Comparison of ENCODE assay signal across 8 mouse cellular contexts in the genomic region with DNA sequence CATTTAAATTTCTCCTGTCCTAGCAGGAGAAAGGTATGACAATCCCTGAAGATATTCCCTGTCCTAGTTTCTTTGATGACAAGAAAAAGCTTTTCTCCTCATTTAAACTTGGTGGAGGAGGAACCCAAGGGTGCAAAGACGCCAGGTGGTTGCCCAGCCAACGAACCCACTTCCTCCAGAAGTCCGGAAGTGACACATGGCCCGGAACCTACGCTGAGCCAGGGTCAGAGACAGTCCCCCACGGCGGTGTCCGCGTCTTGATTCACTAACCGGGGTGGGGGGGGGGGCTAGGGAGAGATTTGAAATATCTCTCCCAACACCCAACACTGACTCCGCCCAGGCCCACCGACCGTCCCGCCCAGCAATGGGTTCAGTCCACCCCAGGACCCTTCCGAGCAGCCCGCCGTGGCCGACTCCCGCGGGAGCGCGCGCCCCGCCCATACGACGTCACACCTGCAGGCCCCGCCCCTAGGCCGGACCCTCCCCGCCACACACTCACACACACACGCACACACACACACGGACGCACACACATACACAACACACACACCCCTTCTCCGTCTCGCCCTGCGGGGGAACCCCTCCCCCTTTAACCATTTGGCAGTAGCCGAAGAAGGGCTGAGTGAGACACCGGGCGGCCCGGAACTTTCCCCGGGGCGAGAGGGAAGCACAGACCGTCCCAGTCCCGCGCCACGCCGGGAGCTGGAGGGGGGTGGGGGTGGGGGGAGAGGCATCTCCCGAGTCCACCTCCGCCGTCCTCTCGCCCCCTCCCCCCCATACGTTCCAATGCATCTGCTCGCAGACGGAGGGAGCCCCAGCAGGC. TPM values are rescaled to one million over a fixed set of nuclear protein-coding genes. Genes with fewer than 3 reads are reported as not detected.
DNase-seq lines count a peak whose midpoint lies in the region; ATAC-seq and TF ChIP-seq lines count a peak whose summit lies in the region.

No protein-coding gene starts in this region.

- peak overlapping the region; percentile 58 for H3K27ac ChIP-seq in brown adipose tissue, adult 24 weeks (replicated peaks; ENCODE audit: low read depth, low read length)
- H3K27ac ChIP-seq in heart, embryonic 13.5 days (replicated peaks), result peak overlapping the region; percentile 93
- H3K27ac ChIP-seq in liver, embryonic 11.5 days (ENCODE audit: low read depth, low read length), result peak overlapping the region; percentile 94

- H3K4me2 ChIP-seq in heart, embryonic 13.5 days, result peak overlapping the region; percentile 81
- H3K4me2 ChIP-seq in liver, embryonic 11.5 days, result peak overlapping the region; percentile 78
- H3K4me2 ChIP-seq in myocyte (ENCODE audit: low read depth), result peak overlapping the region; percentile 79

- WGBS in heart, embryonic 13.5 days, result under 1% methylated on average over 40 of the region's 53 CpGs
- under 1% methylated on average over 50 of the region's 53 CpGs for WGBS in liver, embryonic 11.5 days

- no peaks in the 10 kb centered on the region for H3K4me1 ChIP-seq in brown adipose tissue, adult 24 weeks (ENCODE audit: control insufficient read depth, insufficient read depth, insufficient read length, low read length)
- H3K4me1 ChIP-seq in heart, embryonic 13.5 days, result peaks cover 21% of the 10 kb centered on the region
- no peaks in the 10 kb centered on the region; the same call in 1 of the 2 replicates for H3K4me1 ChIP-seq in liver, embryonic 11.5 days (replicated peaks; ENCODE audit: control insufficient read depth, insufficient read depth, low read length)

- peak overlapping the region; percentile 93 for H3ac ChIP-seq in myocyte (ENCODE audit: control insufficient read depth, insufficient read length)

- H3K4me3 ChIP-seq in brown adipose tissue, adult 24 weeks (ENCODE audit: insufficient read depth, low read depth, low read length), result peak overlapping the region; percentile 95
- peak overlapping the region; percentile 82 for H3K4me3 ChIP-seq in heart, embryonic 13.5 days
- peak overlapping the region; percentile 96 for H3K4me3 ChIP-seq in liver, embryonic 11.5 days (ENCODE audit: low read depth, low read length)
- H3K4me3 ChIP-seq in myocyte, result peak overlapping the region; percentile 90

- H3K27me3 ChIP-seq in heart, embryonic 13.5 days (replicated peaks), result no peaks in the 10 kb centered on the region
- H3K27me3 ChIP-seq in liver, embryonic 11.5 days (replicated peaks; ENCODE audit: control insufficient read depth, insufficient read depth, low read length), result no peaks in the 10 kb centered on the region
- no peaks in the 10 kb centered on the region for H3K27me3 ChIP-seq in myocyte (ENCODE audit: control insufficient read depth, insufficient read depth, insufficient read length)

- peak; percentile 72 for TF ChIP-seq POLR2A in myocyte (IDR thresholded peaks at IDR 0.05; ENCODE audit: insufficient read length, low read depth)

- peaks cover 57% of the 10 kb centered on the region for H3K79me2 ChIP-seq in myocyte (ENCODE audit: control insufficient read depth, insufficient read depth)

- ATAC-seq in CD4-positive, CD25-positive, alpha-beta regulatory T cell, adult 4 months, result peak; percentile 57
- peak; percentile 49 for ATAC-seq in erythroid progenitor cell, adult 5-6 weeks (replicated peaks; ENCODE audit: low FRiP score, poor library complexity, severe bottlenecking)
- peak; percentile 34 for ATAC-seq in heart, embryonic 13.5 days (ENCODE audit: extremely low read depth, insufficient number of reproducible peaks, low FRiP score, low TSS enrichment)
- ATAC-seq in liver, embryonic 11.5 days (replicated peaks; ENCODE audit: low FRiP score), result peak; percentile 65

- H3K9me3 ChIP-seq in heart, embryonic 13.5 days, result no peaks in the 10 kb centered on the region
- no peaks in the 10 kb centered on the region for H3K9me3 ChIP-seq in liver, embryonic 11.5 days (ENCODE audit: control insufficient read depth, low read length)

- peaks cover 6% of the 10 kb centered on the region for H3K36me3 ChIP-seq in heart, embryonic 13.5 days
- H3K36me3 ChIP-seq in liver, embryonic 11.5 days (ENCODE audit: control insufficient read depth, insufficient read depth, low read length), result 0 out of 2 replicates have a peak, but pooled peaks cover 2% of the 10 kb centered on the region
- no peaks in the 10 kb centered on the region for H3K36me3 ChIP-seq in myocyte (ENCODE audit: control insufficient read depth, insufficient read depth)

- DNase-seq in kidney, postnatal 10 days, result peak; percentile 96
- DNase-seq in liver, embryonic 11.5 days (ENCODE audit: low spot score), result peak; percentile 97
- peak; percentile 91 to 97 for DNase-seq in spleen, postnatal 4 days (ENCODE audit: low spot score in 2 of 2)

- H3K9ac ChIP-seq in heart, embryonic 13.5 days, result peak overlapping the region; percentile 95
- peak overlapping the region; percentile 80 for H3K9ac ChIP-seq in liver, embryonic 11.5 days (ENCODE audit: low read depth, low read length)

TF ChIP-seq in myocyte, 11 proteins besides CTCF, POLR2A, EP300 and RAD21:
- TF ChIP-seq TCF12 (IDR thresholded peaks at IDR 0.05; ENCODE audit: insufficient read depth, poor library complexity, severe bottlenecking) (no peak), CEBPB (IDR thresholded peaks at IDR 0.05; ENCODE audit: insufficient read depth, poor library complexity, severe bottlenecking) (no peak), TCF3 (IDR thresholded peaks at IDR 0.05; ENCODE audit: insufficient read length, low read depth) (peak; percentile 2), MAX (IDR thresholded peaks at IDR 0.05; ENCODE audit: low read depth) (no peak), E2F4 (IDR thresholded peaks at IDR 0.05; ENCODE audit: insufficient read depth) (peak; percentile 6), SRF (IDR thresholded peaks at IDR 0.05; ENCODE audit: control insufficient read depth, insufficient read length, low read depth) (peak; percentile 46), USF1 (IDR thresholded peaks at IDR 0.05; ENCODE audit: low read depth) (no peak), REST (IDR thresholded peaks at IDR 0.05; ENCODE audit: insufficient read depth, insufficient read length) (no peak), MYOD1 (IDR thresholded peaks at IDR 0.05; ENCODE audit: control insufficient read depth in 1 of 3, insufficient read length in 2 of 3, low read depth in 2 of 3) (peak in 2 of 3 experiments; percentile 20 to 65), POLR2AphosphoS2 (IDR thresholded peaks at IDR 0.05; ENCODE audit: insufficient read length, low read depth) (peak; percentile 79), MYOG (IDR thresholded peaks at IDR 0.05; ENCODE audit: control insufficient read depth in 1 of 3, insufficient read depth in 1 of 3, insufficient read length in 2 of 3, low read depth in 2 of 3) (peak in 1 of 3 experiments; percentile 11)
TF ChIP-seq in myocyte: peak in this region for 6.

RNA-seq across cellular contexts. Expression of a gene that starts 1.8 kb away (rescaled TPM):
- polyA plus RNA-seq in CD4-positive, CD25-positive, alpha-beta regulatory T cell, adult 4 months (2017; shearing (Covaris generic)), result 1 to 10 TPM; 7.6 to 7.8 TPM
- polyA plus RNA-seq in brown adipose tissue, adult 24 weeks (2012; ENCODE audit: insufficient read depth, insufficient read length, missing spikeins), result 8.8 and 15.4 TPM in 2 replicates
- total RNA-seq in erythroid progenitor cell, adult 5-6 weeks (2015; ENCODE audit: low replicate concordance), result 11.5 and 16.8 TPM in 2 replicates
- 31.4 and 31.5 TPM in 2 replicates for total RNA-seq in erythroid progenitor cell, adult 5-6 weeks (2017; ENCODE audit: low replicate concordance)
- 7.2 and 7.4 TPM in 2 replicates for polyA plus RNA-seq in heart, embryonic 13.5 days (2015; fragmentation: Nextera tagmentation; extraction: Ambion mirVana)
- 10.8 and 12.6 TPM in 2 replicates for polyA plus RNA-seq in liver, embryonic 11.5 days (2014; fragmentation: Nextera tagmentation; extraction: Ambion mirVana)
- 9.1 TPM for polyA plus RNA-seq in myocyte (2012; fragmentation: generic; extraction: Trizol)

RNA-seq across cellular contexts. Expression of a gene that starts 40.2 kb away (rescaled TPM):
- 10 to 100 TPM; 12.3 to 18.1 TPM for polyA plus RNA-seq in CD4-positive, CD25-positive, alpha-beta regulatory T cell, adult 4 months (2017; shearing (Covaris generic))
- 5.0 and 6.1 TPM in 2 replicates for polyA plus RNA-seq in brown adipose tissue, adult 24 weeks (2012; ENCODE audit: insufficient read depth, insufficient read length, missing spikeins)
- total RNA-seq in erythroid progenitor cell, adult 5-6 weeks (2015; ENCODE audit: low replicate concordance), result 11.2 and 13.0 TPM in 2 replicates
- 14.4 and 15.7 TPM in 2 replicates for total RNA-seq in erythroid progenitor cell, adult 5-6 weeks (2017; ENCODE audit: low replicate concordance)
- polyA plus RNA-seq in heart, embryonic 13.5 days (2015; fragmentation: Nextera tagmentation; extraction: Ambion mirVana), result 15.9 and 16.9 TPM in 2 replicates
- 22.2 and 27.9 TPM in 2 replicates for polyA plus RNA-seq in liver, embryonic 11.5 days (2014; fragmentation: Nextera tagmentation; extraction: Ambion mirVana)
- 3.1 TPM for polyA plus RNA-seq in myocyte (2012; fragmentation: generic; extraction: Trizol)

Comparison
In these comparisons a context has a peak if more than half of its experiments do, and no peak if none do; other contexts are left out.
1. Peak in every context shown above with its lines: DNase-seq, ATAC-seq, H3K4me3 ChIP-seq and H3K27ac ChIP-seq.